Mouse (Mus musculus): ENCODE data around the gene Hadhb.
A peak's percentile ranks its signal among the peaks of the same experiment; 100 is the strongest.

Gene Hadhb

GRCm38 (mm10) chr5:30154474-30155394 is at the start of gene Hadhb, which contains the start of gene Hadha:
Gene Hadhb (plus strand): TSS chr5:30155248.
Gene Hadha (minus strand): TSS chr5:30155162.
- DNase-seq (ENCODE audit: low spot score in 2 of 2), result peak; percentile 93 to 95

- no peak for DNase-seq (ENCODE audit: low spot score in 2 of 2)
These were observed 49.3 kb upstream of the Hadhb start, which contains the start of gene 3110082J24Rik for GRCm38 (mm10) chr5:30105668-30106300. Gene 3110082J24Rik (minus strand): TSS chr5:30106086.

- DNase-seq (ENCODE audit: low spot score in 2 of 2), result no peak
These were observed 48.3 kb upstream of the Hadhb start for GRCm38 (mm10) chr5:30106756-30107155.

DNA sequence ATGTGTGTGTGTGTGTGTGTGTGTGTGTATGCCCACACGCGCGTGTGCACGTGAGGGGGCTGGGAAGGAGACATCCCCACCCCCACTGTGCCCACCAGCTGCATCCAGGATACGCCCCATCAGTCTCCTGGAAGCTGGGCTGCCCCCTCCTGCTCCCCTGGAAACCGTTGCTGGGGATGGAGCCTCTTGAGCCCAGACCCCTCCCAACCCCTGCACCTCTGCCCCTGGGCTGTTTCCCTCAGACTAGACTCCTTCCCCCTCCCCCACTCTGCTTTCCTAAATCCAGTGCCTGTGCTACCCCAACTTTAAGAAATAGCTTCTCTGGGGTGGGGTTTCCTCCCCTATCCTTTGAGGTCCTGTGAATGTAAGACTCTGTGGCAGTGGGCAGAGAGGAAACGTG is 47.9 kb upstream of the Hadhb start:
- no peak for DNase-seq (ENCODE audit: low spot score in 2 of 2)

DNA sequence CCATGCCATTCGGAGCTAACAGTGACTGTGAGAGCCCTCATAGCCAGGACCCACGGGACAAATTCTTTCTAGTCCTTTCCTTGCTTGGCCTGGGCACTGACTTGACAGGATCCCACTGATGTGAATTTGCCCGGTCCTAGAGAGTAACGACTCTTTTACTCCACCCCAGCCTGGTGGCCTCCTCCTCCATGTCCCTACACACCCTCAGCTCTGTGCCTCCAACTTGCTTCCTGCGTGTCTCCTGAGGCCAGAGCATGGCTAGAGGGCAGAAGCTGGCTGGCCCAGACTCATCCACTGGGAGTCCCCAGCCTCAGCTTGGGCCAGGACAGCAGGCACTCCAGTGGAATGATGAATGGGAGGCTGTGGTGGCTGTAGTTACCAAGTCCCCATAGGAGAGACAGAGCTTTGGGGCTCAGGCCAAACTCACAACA is 47.4 kb upstream of the Hadhb start:
- no peak for DNase-seq (ENCODE audit: low spot score in 2 of 2)

DNA sequence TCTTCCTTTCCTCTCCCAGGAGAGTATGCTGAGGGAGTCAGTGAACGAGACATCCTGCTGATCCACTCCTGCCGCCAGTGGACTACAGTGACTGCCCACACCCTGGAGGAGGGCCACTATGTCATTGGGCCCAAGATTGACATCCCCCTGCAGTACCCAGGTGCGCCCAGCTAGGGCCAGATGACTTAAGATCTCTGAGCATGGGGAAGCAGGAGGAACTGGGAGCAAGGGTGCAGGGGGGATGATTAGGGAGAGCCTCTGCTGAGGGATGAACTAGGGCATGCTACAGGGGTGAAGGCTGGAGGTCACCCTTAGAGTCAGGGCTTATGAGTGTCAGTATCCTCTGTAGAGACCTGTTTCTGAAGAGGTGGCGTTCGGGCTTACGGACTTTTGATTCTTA is 46.8 kb upstream of the Hadhb start:
- no peak for DNase-seq (ENCODE audit: low spot score in 2 of 2)

DNA sequence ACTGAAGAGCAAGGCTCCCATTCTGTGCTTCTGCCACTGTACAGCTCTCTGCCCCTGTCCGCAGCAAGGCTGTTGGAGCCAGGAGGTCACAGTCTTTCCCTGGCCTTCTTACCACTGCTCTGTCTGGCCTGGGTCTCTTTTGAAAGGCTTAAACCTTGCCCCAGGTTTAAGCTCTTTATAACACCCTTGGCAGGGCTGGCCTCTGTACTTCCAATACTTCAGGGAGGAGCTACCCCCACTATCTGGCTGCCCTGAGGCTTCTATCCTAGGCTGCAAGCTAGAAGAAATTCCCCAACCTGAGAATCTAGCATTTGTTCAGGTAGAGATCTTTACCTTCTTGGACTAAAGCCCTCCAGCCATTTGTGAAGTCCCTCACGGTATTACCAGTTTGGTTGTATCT is 45.1 kb upstream of the Hadhb start:
- no peak for DNase-seq (ENCODE audit: low spot score in 2 of 2)

GRCm38 (mm10) chr5:30110371-30111060 is 44.5 kb upstream of the Hadhb start:
- DNase-seq (ENCODE audit: low spot score in 2 of 2), result no peak

DNA sequence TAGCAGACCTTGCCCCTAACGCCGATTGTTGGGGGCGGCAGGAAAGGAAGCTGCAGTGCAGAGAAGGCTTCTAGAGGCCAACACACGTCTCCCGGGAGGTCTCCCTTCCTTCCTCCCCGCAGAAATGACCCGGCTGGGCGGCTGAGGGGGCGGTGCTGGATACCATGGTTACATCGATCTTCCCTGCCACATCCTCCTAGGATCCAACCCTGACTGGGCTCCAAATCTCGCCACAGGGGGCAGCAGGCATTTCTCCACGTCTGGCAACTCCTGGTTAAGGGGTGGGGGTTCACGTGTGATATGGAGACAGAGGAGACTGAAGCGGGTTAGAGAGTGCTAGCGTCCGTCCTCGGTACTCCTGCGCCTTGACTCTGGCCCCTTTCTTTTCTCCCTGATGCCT is 43.9 kb upstream of the Hadhb start:
- no peak for DNase-seq (ENCODE audit: low spot score in 2 of 2)

GRCm38 (mm10) chr5:30111771-30112170 is 43.3 kb upstream of the Hadhb start:
- no peak for DNase-seq (ENCODE audit: low spot score in 2 of 2)

DNA sequence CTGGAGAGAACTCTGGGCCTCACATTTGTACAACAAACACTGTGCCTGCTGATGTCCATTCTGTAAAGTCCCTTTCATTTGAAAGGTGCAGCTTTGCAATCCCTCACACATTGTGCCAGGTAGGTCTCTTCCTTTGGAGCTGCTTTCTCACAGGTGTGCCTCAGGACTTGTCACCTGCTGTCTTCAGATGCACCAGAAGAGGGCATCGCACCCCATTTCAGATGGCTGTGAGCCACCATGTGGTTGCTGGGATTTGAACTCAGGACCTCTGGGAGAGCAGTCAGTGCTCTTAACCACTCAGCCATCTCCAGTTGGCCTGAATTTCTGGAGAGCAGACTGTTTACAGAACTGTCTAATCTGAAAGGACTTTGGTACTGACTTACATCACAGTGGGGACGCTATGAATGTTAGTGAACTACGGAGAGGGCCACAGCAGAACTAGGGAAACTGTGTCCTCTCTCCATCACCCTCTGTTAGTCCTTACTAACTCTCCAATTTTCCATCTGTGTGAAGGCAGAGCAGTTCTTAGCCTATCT is 42.4 kb upstream of the Hadhb start:
- no peak for DNase-seq (ENCODE audit: low spot score in 2 of 2)

DNA sequence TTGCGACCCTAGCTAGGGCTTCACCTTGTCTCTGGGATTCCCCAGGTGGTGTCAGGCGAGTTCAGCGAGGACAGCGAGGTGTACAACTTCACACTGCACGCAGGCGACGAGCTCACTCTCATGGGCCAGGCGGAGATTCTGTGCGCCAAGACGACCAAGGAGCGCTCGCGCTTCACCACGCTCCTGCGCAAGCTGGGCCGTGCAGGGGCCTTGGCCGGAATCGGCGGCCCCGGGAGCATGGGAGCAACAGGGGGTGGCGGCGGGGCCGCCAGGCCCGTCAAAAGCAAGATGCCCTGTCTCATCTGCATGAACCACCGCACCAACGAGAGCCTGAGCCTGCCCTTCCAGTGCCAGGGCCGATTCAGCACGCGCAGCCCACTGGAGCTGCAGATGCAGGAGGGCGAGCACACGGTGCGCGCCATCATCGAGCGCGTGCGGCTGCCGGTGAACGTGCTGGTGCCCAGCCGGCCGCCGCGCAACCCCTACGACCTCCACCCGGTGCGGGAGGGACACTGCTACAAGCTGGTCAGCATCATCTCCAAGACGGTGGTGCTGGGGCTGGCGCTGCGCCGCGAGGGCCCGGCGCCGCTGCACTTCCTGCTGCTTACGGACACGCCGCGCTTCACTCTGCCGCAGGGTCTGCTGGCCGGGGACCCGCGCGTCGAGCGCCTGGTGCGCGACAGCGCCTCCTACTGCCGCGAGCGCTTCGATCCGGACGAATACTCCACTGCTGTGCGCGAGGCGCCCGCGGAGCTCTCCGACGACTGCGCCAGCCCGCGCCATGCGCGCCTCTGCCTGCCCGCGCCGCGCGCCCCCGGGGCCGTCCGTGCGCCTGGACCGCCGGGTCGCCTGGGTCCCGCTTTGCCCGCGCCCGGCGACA is 40.9 kb upstream of the Hadhb start:
- peak in 1 of 2 experiments; percentile 28 for DNase-seq (ENCODE audit: low spot score in 2 of 2)

DNA sequence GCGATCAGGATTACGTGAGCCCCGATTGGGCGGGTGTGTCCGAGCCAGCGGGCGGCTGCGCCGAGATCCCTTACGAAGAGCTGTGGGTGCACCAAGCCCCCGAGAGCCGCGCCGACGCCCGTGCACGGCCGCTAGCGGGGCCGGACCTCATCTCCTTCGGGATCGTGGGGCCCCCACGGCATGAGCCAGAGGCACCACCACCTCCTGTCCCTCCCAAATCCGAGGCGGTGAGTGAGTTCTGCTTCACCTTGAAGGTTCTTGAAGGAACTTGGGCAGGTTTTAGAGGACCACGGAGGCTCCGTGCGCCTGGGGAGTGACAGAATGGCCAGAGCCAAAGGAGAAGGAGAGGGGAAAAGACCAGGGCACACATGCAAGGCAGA is 40.3 kb upstream of the Hadhb start:
- no peak for DNase-seq (ENCODE audit: low spot score in 2 of 2)

- no peak for DNase-seq (ENCODE audit: low spot score in 2 of 2)
These were observed 39.3 kb upstream of the Hadhb start for GRCm38 (mm10) chr5:30115718-30116117.

DNA sequence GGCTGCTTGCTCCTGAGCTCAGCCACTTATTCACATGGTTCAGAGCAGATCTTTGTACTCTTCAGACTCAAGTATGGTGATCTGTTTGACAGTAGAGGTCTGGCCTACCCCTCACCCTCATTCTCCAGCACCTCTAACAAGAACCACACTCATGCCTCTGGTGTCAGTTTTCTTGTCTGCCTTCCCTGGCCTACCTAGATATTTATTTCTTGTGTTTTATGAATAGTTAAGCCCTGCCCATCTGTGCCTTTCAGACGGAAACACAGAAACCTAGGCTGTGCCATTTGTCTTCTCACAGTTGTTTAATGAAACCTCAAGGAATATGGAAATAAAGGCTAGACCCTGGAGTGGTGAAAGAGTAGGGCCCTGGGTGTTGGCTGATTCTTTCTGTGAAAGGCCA is 37.0 kb upstream of the Hadhb start:
- no peak for DNase-seq (ENCODE audit: low spot score in 2 of 2)

- no peak for DNase-seq (ENCODE audit: low spot score in 2 of 2)
These were observed 35.9 kb upstream of the Hadhb start for GRCm38 (mm10) chr5:30119163-30119562.

DNA sequence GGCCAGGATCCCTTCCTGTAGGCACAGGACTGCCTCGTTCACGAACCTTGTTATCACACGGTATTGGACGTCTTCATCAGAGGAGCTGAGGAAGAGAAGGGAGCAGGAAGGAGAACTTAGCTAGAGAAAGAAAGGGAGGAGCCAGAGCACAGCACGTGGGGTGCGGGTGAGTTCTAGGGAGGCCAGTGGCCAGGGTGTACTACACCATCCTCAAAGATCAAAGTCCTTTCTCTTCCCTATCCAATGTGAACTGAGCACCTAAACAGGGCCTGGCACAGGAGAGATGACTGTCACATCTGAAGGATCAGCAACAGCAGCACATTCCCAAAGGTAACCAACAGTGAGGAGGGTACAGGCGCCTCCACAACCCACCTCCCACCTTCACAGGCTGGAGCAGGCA is 34.9 kb upstream of the Hadhb start:
- DNase-seq (ENCODE audit: low spot score in 2 of 2), result no peak

DNA sequence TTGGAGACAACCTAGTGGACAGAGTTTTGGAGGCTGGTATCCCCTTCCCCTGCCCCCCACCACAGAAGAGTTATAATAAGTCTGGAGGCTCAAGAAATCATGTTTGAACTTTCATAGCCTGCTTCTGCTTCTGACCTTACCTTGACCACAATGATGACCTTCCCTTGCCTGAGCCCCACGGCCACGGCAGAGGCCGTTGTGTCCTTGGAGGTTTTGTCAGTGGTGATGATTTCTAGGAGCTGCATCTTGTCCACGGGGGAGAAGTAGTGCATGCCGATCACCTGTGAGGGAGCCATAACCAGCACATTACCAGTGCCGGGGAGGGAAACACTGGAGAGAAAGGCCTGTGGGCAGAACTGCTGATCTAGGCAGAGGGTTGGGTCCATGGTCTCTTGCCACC is 32.6 kb upstream of the Hadhb start:
- no peak for DNase-seq (ENCODE audit: low spot score in 2 of 2)

DNA sequence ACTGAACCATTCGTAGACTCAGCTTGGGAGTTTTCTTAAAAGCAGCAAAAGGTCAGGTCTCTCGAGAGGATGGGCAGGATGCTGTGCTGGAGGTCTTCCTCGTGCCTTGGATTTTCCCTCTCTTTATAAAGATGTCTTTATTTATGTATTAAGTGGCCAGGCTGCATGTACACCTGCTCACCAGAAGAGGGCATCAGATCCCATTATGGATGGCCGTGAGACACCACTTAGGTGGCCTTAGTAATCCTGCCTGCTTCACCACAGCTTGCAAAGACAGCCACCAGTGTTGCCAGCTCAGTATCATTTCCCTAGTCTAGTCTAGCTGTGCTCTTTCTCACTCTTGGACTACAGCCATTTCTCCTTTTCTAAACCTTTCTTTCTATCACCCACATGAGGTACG is 29.5 kb upstream of the Hadhb start:
- no peak for DNase-seq (ENCODE audit: low spot score in 2 of 2)

GRCm38 (mm10) chr5:30126756-30127155 is 28.3 kb upstream of the Hadhb start:
- no peak for DNase-seq (ENCODE audit: low spot score in 2 of 2)

DNA sequence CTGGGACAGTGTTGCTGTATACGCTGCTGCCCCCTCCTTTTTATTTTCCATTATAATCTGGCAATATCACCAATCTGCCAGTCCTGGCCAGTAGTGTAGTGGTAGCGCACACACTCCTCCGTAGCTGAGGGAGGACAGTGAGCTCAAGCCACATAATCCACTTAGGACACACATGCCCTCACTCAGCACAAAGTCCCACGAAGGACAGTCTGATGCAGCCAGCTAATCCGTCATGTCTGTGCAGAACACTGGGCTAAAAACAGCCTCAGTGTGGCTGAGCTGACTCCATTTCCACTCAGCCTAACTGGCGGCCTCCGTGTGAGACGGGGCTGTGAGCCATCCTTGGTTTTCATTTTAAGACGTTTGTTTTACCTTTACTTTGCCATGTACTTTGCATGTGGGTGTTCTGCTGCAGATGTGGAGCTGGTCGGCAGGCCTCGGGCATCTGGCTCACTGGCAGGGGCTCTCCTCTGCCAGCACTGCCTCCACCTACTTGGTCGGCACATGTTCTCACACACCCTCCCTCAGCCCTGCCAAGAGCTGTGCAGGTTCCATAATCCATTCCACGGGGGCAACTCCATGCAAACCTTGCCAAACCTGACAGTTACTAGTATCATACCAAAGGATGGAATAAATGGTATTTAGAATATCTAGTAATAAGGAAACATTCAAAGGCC is 27.0 kb upstream of the Hadhb start:
- no peak for DNase-seq (ENCODE audit: low spot score in 2 of 2)
